Mouse (Mus musculus): ENCODE data around the gene Iars2. TPM values are rescaled to one million over a fixed set of nuclear protein-coding genes. Genes with fewer than 3 reads are reported as not detected.

Gene Iars2
- 45.3 and 46.9 TPM in 2 replicates for polyA plus RNA-seq (2016; fragmentation: Nextera tagmentation; extraction: Ambion mirVana)

DNA sequence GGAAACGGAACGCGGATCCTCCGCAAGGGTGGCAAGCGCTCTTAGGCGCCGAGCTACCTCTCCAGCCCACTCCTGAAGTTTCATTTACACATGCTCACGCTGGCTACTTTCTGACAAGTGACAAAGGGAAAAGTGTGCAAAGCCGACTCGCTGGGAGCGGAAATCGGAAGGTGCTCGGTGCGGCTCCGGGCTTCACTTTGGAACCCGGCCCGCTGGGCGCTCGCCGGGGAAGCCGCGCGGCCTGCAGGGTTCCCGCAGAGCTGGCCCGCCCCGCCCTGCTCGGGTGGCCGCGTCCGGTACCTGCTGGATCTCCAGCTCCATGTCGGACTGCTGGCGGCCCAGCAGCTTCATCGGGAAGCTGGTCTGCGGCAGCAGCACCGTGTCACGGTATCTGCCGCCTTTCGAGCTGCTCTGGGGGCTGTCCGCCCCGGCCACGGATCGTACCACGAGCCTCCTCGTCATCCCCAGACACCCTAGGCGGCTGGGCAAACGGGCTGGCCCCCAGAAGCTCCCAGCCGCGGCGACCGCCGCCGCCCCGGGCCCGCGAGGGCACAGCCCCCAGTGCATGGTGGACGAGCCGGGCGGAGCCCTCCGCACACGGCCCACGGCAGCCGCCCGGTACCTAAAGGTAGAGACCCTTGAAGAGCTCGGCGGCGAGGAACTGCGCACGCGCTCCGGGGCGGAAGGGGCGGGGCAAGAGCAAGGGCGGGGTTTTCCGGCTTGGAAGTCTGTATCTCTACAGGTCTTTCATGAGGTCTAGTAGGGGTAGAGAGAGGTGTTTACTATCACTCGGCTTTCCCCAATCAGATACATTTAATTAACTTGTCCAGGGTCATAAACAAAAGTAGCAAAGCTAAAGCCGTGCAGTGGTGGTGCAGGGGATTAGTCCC, at the start of gene Iars2:
Gene Iars2 (minus strand): TSS at position 676 of the 890 bp plus-strand sequence.
- Histone ChIP-seq H3K4me1 (replicated peaks) (peaks cover 12% of the 10 kb centered on the region), H3K4me3 (peak within 1 kb of the TSS; percentile 93), H3K9ac (peak within 1 kb of the TSS; percentile 92), H3K9me3 (replicated peaks) (no peaks in the 10 kb centered on the region), H3K27me3 (replicated peaks) (no peaks in the 10 kb centered on the region), H3K36me3 (peaks cover 27% of the 10 kb centered on the region), H3K27ac (ENCODE audit: poor library complexity, severe bottlenecking) (peak within 1 kb of the TSS; percentile 95), H3K4me2 (peak within 1 kb of the TSS; percentile 68)
- ATAC-seq (ENCODE audit: insufficient number of reproducible peaks, low FRiP score): peak; percentile 91
- WGBS: under 1% methylated on average over 76 of the region's 76 CpGs

DNA sequence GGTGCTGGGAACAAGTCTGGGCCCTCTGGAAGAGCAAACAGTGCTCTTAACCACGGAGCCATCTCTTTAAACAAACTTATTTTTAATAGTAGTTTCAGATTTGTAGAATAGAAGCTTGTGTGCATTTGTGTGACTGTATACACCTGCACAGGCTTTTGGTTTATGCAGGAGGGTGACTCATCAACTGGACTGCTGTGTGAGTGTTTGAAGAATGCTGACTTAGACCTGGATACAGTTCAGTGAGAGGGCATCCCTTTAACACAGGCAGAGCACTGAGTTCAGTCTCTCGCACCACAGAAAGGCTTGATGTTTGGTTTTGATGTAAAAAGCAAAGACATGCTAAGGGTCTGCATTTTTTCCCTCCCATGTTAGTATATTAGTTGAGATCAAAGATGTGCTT, 48.2 kb upstream of the Iars2 start:
- Histone ChIP-seq H3K9ac (no peak overlapping the region), H3K27me3 (replicated peaks) (no peaks in the 10 kb centered on the region), H3K4me2 (no peak overlapping the region), H3K36me3 (peaks cover 84% of the 10 kb centered on the region), H3K27ac (ENCODE audit: poor library complexity, severe bottlenecking) (no peak overlapping the region), H3K9me3 (replicated peaks) (no peaks in the 10 kb centered on the region), H3K4me1 (replicated peaks) (0 out of 2 replicates have a peak, but pooled peaks cover 4% of the 10 kb centered on the region), H3K4me3 (no peak overlapping the region)
- ATAC-seq (ENCODE audit: insufficient number of reproducible peaks, low FRiP score): no peak
- 94% methylated on average over 2 of the region's 2 CpGs for WGBS

GRCm38 (mm10) chr1:185376390-185376789, 47.2 kb upstream of the Iars2 start:
- H3K27me3 ChIP-seq (replicated peaks): no peaks in the 10 kb centered on the region
- H3K36me3 ChIP-seq: peaks cover 85% of the 10 kb centered on the region
- no peak overlapping the region for H3K9ac ChIP-seq
- no peaks in the 10 kb centered on the region for H3K9me3 ChIP-seq (replicated peaks)
- no peak for ATAC-seq (ENCODE audit: insufficient number of reproducible peaks, low FRiP score)
- no peak overlapping the region for H3K27ac ChIP-seq (ENCODE audit: poor library complexity, severe bottlenecking)
- 0 out of 2 replicates have a peak, but pooled peaks cover 4% of the 10 kb centered on the region for H3K4me1 ChIP-seq (replicated peaks)
- H3K4me2 ChIP-seq: no peak overlapping the region
- no peak overlapping the region for H3K4me3 ChIP-seq

- H3K9ac ChIP-seq: no peak overlapping the region
- H3K36me3 ChIP-seq: peaks cover 51% of the 10 kb centered on the region
- H3K27me3 ChIP-seq (replicated peaks): no peaks in the 10 kb centered on the region
- H3K4me3 ChIP-seq: no peak overlapping the region
- H3K4me1 ChIP-seq (replicated peaks): peaks cover 10% of the 10 kb centered on the region
- H3K27ac ChIP-seq (ENCODE audit: poor library complexity, severe bottlenecking): no peak overlapping the region
- H3K4me2 ChIP-seq: no peak overlapping the region
- WGBS: 85% methylated on average over 6 of the region's 6 CpGs
- no peak for ATAC-seq (ENCODE audit: insufficient number of reproducible peaks, low FRiP score)
- H3K9me3 ChIP-seq (replicated peaks): no peaks in the 10 kb centered on the region
These were observed 40.8 kb upstream of the Iars2 start for GRCm38 (mm10) chr1:185369979-185370378.

GRCm38 (mm10) chr1:185367383-185367782, 38.2 kb upstream of the Iars2 start:
- Histone ChIP-seq H3K27ac (ENCODE audit: poor library complexity, severe bottlenecking) (no peak overlapping the region), H3K4me3 (no peak overlapping the region), H3K9me3 (replicated peaks) (no peaks in the 10 kb centered on the region), H3K27me3 (replicated peaks) (no peaks in the 10 kb centered on the region), H3K4me1 (replicated peaks) (peaks cover 17% of the 10 kb centered on the region), H3K9ac (no peak overlapping the region), H3K4me2 (no peak overlapping the region), H3K36me3 (peaks cover 30% of the 10 kb centered on the region)
- WGBS: 85% methylated on average over 6 of the region's 6 CpGs
- ATAC-seq (ENCODE audit: insufficient number of reproducible peaks, low FRiP score): no peak

DNA sequence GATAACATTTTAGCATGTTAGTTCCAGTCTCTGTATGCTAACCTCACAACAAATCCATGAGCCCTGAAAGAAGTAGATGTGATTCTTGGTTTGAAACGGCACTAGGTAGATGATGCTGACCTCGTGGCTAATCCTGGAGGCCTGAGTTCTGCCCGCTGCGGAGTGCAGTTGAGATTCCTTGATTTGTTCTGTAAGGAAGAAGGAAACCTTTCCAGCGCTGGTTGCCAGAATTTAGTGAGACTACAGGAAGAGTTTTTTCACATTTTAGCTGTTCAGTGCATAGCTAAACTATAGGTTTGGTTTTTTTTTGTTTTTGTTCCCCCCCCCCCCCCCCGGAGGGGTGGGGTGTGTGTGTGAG, 35.0 kb upstream of the Iars2 start:
- WGBS: 27% methylated on average over 6 of the region's 6 CpGs
- H3K27ac ChIP-seq (ENCODE audit: poor library complexity, severe bottlenecking): peak overlapping the region; percentile 89; the same call in 1 of the 2 replicates
- ATAC-seq (ENCODE audit: insufficient number of reproducible peaks, low FRiP score): no peak
- H3K9me3 ChIP-seq (replicated peaks): no peaks in the 10 kb centered on the region
- peaks cover 24% of the 10 kb centered on the region for H3K4me1 ChIP-seq (replicated peaks)
- peak overlapping the region; percentile 77 for H3K4me2 ChIP-seq
- H3K27me3 ChIP-seq (replicated peaks): no peaks in the 10 kb centered on the region
- peak overlapping the region; percentile 90; the same call in 1 of the 2 replicates for H3K9ac ChIP-seq
- H3K4me3 ChIP-seq: peak overlapping the region; percentile 78
- H3K36me3 ChIP-seq: peaks cover 7% of the 10 kb centered on the region

DNA sequence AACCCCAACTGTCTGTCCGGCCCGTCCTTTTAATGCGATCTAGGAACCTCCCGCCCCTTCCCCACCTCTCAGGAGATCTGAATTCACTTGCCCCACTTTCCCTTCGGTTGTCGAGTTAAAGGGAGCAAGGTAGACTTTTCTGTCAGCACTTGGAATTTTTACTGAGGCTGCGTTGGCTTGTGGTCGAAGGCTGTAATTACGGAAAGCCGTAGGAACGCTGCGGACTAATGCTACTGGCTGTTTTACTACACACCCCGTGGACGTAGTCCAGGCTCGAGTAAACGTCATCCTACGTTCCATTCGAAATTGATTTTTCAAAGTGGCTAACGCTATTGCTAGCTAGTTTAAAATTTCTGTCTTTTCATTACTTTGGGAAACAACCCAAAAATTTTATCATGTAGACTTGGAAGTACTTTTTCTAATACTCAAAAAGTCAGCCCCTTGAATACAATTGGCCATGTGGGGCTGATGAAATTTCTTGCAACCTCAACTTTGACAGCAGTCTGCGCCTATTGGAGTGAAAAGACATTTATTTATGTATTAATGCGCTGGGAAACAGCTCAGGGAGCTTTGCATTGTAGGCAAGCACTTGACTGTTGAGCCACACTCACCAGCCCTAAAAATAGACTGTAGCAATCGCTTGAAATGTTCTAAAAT, 34.5 kb upstream of the Iars2 start:
- H3K4me1 ChIP-seq (replicated peaks): peaks cover 24% of the 10 kb centered on the region
- H3K9me3 ChIP-seq (replicated peaks): no peaks in the 10 kb centered on the region
- peak overlapping the region; percentile 89 for H3K27ac ChIP-seq (ENCODE audit: poor library complexity, severe bottlenecking)
- ATAC-seq (ENCODE audit: insufficient number of reproducible peaks, low FRiP score): peak; percentile 49; the same call in 1 of the 2 replicates
- 1% methylated on average over 22 of the region's 22 CpGs for WGBS
- H3K36me3 ChIP-seq: peaks cover 7% of the 10 kb centered on the region
- peak overlapping the region; percentile 77 for H3K4me2 ChIP-seq
- no peaks in the 10 kb centered on the region for H3K27me3 ChIP-seq (replicated peaks)
- H3K9ac ChIP-seq: peak overlapping the region; percentile 90
- peak overlapping the region; percentile 78 for H3K4me3 ChIP-seq

- peaks cover 11% of the 10 kb centered on the region for H3K36me3 ChIP-seq
- no peaks in the 10 kb centered on the region for H3K27me3 ChIP-seq (replicated peaks)
- H3K4me1 ChIP-seq (replicated peaks): peaks cover 24% of the 10 kb centered on the region
- H3K4me2 ChIP-seq: peak within 1 kb of the TSS; percentile 81
- H3K4me3 ChIP-seq: peak within 1 kb of the TSS; percentile 78
- WGBS: 0% methylated on average over 92 of the region's 92 CpGs
- peak; percentile 97 for ATAC-seq (ENCODE audit: insufficient number of reproducible peaks, low FRiP score)
- H3K9me3 ChIP-seq (replicated peaks): no peaks in the 10 kb centered on the region
- peak within 1 kb of the TSS; percentile 89 for H3K27ac ChIP-seq (ENCODE audit: poor library complexity, severe bottlenecking)
- H3K9ac ChIP-seq: peak within 1 kb of the TSS; percentile 90
These were observed 33.7 kb upstream of the Iars2 start, which contains the start of gene Eprs for GRCm38 (mm10) chr1:185362677-185363520. Gene Eprs (plus strand): TSS chr1:185363044.

GRCm38 (mm10) chr1:185358211-185358610, 29.0 kb upstream of the Iars2 start:
- no peak overlapping the region for H3K4me2 ChIP-seq
- peaks cover 38% of the 10 kb centered on the region for H3K36me3 ChIP-seq
- no peak overlapping the region for H3K27ac ChIP-seq (ENCODE audit: poor library complexity, severe bottlenecking)
- no peaks in the 10 kb centered on the region for H3K9me3 ChIP-seq (replicated peaks)
- no peak for ATAC-seq (ENCODE audit: insufficient number of reproducible peaks, low FRiP score)
- no peak overlapping the region for H3K9ac ChIP-seq
- peaks cover 7% of the 10 kb centered on the region; the same call in 1 of the 2 replicates for H3K4me1 ChIP-seq (replicated peaks)
- no peak overlapping the region for H3K4me3 ChIP-seq
- WGBS: 80% methylated on average over 4 of the region's 4 CpGs
- no peaks in the 10 kb centered on the region for H3K27me3 ChIP-seq (replicated peaks)

DNA sequence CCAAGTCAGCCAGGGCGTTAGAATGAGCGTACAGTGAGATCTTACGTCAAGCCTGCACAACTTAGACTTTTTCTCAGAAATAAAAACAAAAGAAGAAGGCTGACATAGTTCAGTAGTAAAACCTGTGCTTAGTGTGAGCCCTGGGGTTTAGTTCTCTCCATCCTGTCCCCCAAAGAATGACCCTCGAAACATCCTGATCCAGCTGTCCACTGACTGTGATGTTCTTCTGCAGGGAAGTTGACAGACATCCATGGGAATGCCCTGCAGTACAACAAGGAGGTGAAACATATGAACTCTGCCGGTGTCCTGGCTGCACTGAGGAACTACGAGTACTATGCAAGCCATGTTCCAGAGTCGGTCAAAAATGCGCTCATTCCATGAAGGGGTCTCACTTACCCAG, 27.1 kb upstream of the Iars2 start:
- no peak overlapping the region for H3K4me2 ChIP-seq
- 92% methylated on average over 8 of the region's 8 CpGs for WGBS
- ATAC-seq (ENCODE audit: insufficient number of reproducible peaks, low FRiP score): no peak
- H3K4me1 ChIP-seq (replicated peaks): no peaks in the 10 kb centered on the region
- H3K36me3 ChIP-seq: peaks cover 52% of the 10 kb centered on the region
- H3K9me3 ChIP-seq (replicated peaks): no peaks in the 10 kb centered on the region
- H3K4me3 ChIP-seq: no peak overlapping the region
- H3K27me3 ChIP-seq (replicated peaks): no peaks in the 10 kb centered on the region
- no peak overlapping the region for H3K27ac ChIP-seq (ENCODE audit: poor library complexity, severe bottlenecking)
- H3K9ac ChIP-seq: no peak overlapping the region
